7 mouse cellular contexts compared by ENCODE assay signal in genomic region chr1:40266431-40267260, GRCm38 (mm10). TPM values are rescaled to one million over a fixed set of nuclear protein-coding genes. Genes with fewer than 3 reads are reported as not detected.
DNase-seq lines count a peak whose midpoint lies in the region; ATAC-seq and TF ChIP-seq lines count a peak whose summit lies in the region.

No protein-coding gene starts in this region.

- intact Hi-C loops in left cerebral cortex, postnatal 25 days (cut with DNase I): loop anchor here (5.0 kb wide), 1 partner anchor 149 kb away; no protein-coding TSS in a partner anchor

- H3K36me3 ChIP-seq in intestine, embryonic 15.5 days: no peaks in the 10 kb centered on the region
- no peaks in the 10 kb centered on the region for H3K36me3 ChIP-seq in midbrain, embryonic 10.5 days
- no peaks in the 10 kb centered on the region for H3K36me3 ChIP-seq in small intestine, adult 2 months (ENCODE audit: control insufficient read depth, insufficient read depth, low read length)

- no peak for TF ChIP-seq CTCF in small intestine, adult 2 months (IDR thresholded peaks at IDR 0.05; ENCODE audit: extremely low read depth, insufficient read length, insufficient replicate concordance, low read depth, low read length)

- peak overlapping the region; percentile 51; the same call in 1 of the 2 replicates for H3K27ac ChIP-seq in intestine, embryonic 15.5 days
- peak overlapping the region; percentile 77 for H3K27ac ChIP-seq in midbrain, embryonic 10.5 days (replicated peaks)
- H3K27ac ChIP-seq in small intestine, adult 2 months (ENCODE audit: insufficient read depth, low read depth, low read length): peak overlapping the region; percentile 24; the same call in 1 of the 2 replicates

- peak; percentile 94 for ATAC-seq in intestine, embryonic 15.5 days

- H3K4me1 ChIP-seq in intestine, embryonic 15.5 days (replicated peaks): peaks cover 7% of the 10 kb centered on the region
- H3K4me1 ChIP-seq in midbrain, embryonic 10.5 days: peaks cover 9% of the 10 kb centered on the region
- H3K4me1 ChIP-seq in small intestine, adult 2 months (ENCODE audit: control insufficient read depth, insufficient read depth, insufficient read length, low read length): peaks cover 7% of the 10 kb centered on the region

- peak overlapping the region; percentile 91 for H3K4me2 ChIP-seq in intestine, embryonic 15.5 days (replicated peaks)

- peak overlapping the region; percentile 75 for H3K9ac ChIP-seq in intestine, embryonic 15.5 days

- DNase-seq in adrenal gland, postnatal 36 days: peak; percentile 86 to 90
- DNase-seq in embryo, embryonic 11.5 days (ENCODE audit: low read depth, low spot score): peak; percentile 42
- peak; percentile 80 for DNase-seq in gastrocnemius, postnatal 25 days
- DNase-seq in left cerebral cortex, postnatal 25 days (ENCODE audit: low spot score in 2 of 2): peak; percentile 59 to 65
- peak; percentile 59 for DNase-seq in midbrain, embryonic 10.5 days (ENCODE audit: low spot score)

- no peaks in the 10 kb centered on the region for H3K9me3 ChIP-seq in intestine, embryonic 15.5 days
- no peaks in the 10 kb centered on the region for H3K9me3 ChIP-seq in midbrain, embryonic 10.5 days (replicated peaks)

- WGBS in intestine, embryonic 15.5 days: 2% methylated on average over 36 of the region's 36 CpGs
- 4% methylated on average over 36 of the region's 36 CpGs for WGBS in midbrain, embryonic 10.5 days
- WGBS in small intestine, adult 2 months: under 1% methylated on average over 36 of the region's 36 CpGs

- H3K27me3 ChIP-seq in intestine, embryonic 15.5 days (replicated peaks): no peaks in the 10 kb centered on the region
- peaks cover 25% of the 10 kb centered on the region for H3K27me3 ChIP-seq in midbrain, embryonic 10.5 days (ENCODE audit: low read depth, poor library complexity, severe bottlenecking)
- no peaks in the 10 kb centered on the region for H3K27me3 ChIP-seq in small intestine, adult 2 months (ENCODE audit: control insufficient read depth, insufficient read depth, low read length)

- H3K4me3 ChIP-seq in intestine, embryonic 15.5 days (replicated peaks): peak overlapping the region; percentile 57
- H3K4me3 ChIP-seq in midbrain, embryonic 10.5 days: peak overlapping the region; percentile 57
- H3K4me3 ChIP-seq in small intestine, adult 2 months (ENCODE audit: low read depth, low read length): peak overlapping the region; percentile 62

- TF ChIP-seq POLR2A in small intestine, adult 2 months (IDR thresholded peaks at IDR 0.05; ENCODE audit: low read depth, low read length): no peak

RNA-seq across cellular contexts. Expression of gene Il1r1, which starts 41.8 kb away (rescaled TPM):
- 1 to 10 TPM; 4.5 TPM for total RNA-seq in adrenal gland, postnatal 36 days (2021)
- total RNA-seq in gastrocnemius, postnatal 25 days (2021): 1 to 10 TPM; 1.8 to 2.3 TPM
- 6.4 and 7.5 TPM in 2 replicates for polyA plus RNA-seq in intestine, embryonic 15.5 days (2015; fragmentation: Nextera tagmentation; extraction: Ambion mirVana)
- total RNA-seq in left cerebral cortex, postnatal 25 days (2021): 1 to 10 TPM; 2.3 to 3.0 TPM
- 0.53 and 0.75 TPM in 2 replicates for polyA plus RNA-seq in midbrain, embryonic 10.5 days (2016; fragmentation: Nextera tagmentation; extraction: Ambion mirVana)
- polyA plus RNA-seq in small intestine, adult 2 months (2012; rRNA removed): 0.99 and 2.8 TPM in 2 replicates

RNA-seq across cellular contexts. Expression of gene Il1rl2, which starts 57.8 kb away (rescaled TPM):
- total RNA-seq in adrenal gland, postnatal 36 days (2021): 1 to 10 TPM; 1.6 to 2.2 TPM
- 1 to 10 TPM; 1.6 to 3.3 TPM for total RNA-seq in gastrocnemius, postnatal 25 days (2021)
- 4.9 and 5.3 TPM in 2 replicates for polyA plus RNA-seq in intestine, embryonic 15.5 days (2015; fragmentation: Nextera tagmentation; extraction: Ambion mirVana)
- total RNA-seq in left cerebral cortex, postnatal 25 days (2021): under 1 TPM; 0.46 to 0.73 TPM
- 0.64 and 1.2 TPM in 2 replicates for polyA plus RNA-seq in midbrain, embryonic 10.5 days (2016; fragmentation: Nextera tagmentation; extraction: Ambion mirVana)
- 0.53 and 0.90 TPM in 2 replicates for polyA plus RNA-seq in small intestine, adult 2 months (2012; rRNA removed)

Comparison
In these comparisons a context has a peak if more than half of its experiments do, and no peak if none do; other contexts are left out.
1. Peak in every context shown above with its lines: DNase-seq, ATAC-seq, H3K4me3 ChIP-seq and H3K27ac ChIP-seq.
2. H3K27ac ChIP-seq: peak in every context shown above with its lines; median percentile 77 in midbrain, embryonic 10.5 days; 51 in intestine, embryonic 15.5 days; 24 in small intestine, adult 2 months.